Mouse (Mus musculus): ENCODE measurements around the gene Krt80. TPM values are rescaled to one million over a fixed set of nuclear protein-coding genes. Genes with fewer than 3 reads are reported as not detected.
A peak's percentile ranks its signal among the peaks of the same experiment; 100 is the strongest.

The Krt80 gene
- polyA plus RNA-seq (2012; fragmentation: generic; extraction: Trizol), result 10.1 TPM
- long read RNA-seq, experiment 1, partial matches to known transcripts, result 1 of 5 reads
- long read RNA-seq, experiment 1, other reads (novel, unspliced or antisense), result 3 of 5 reads
- long read RNA-seq, experiment 2, transcript Krt80-201 (9 exons, 3,067 nt), result major isoform, 7 of 7 reads
- long read RNA-seq, experiment 2, partial matches to known transcripts, result 0 of 7 reads
- long read RNA-seq, experiment 2, other reads (novel, unspliced or antisense), result 0 of 7 reads

GRCm38 (mm10) chr15:101370101-101370911 lies at the start of gene Krt80:
Krt80 (minus strand) TSS chr15:101370162.
- no peaks in the 10 kb centered on the region for H3K27me3 ChIP-seq (ENCODE audit: control insufficient read depth, insufficient read depth, insufficient read length)
- no peaks in the 10 kb centered on the region for H3K36me3 ChIP-seq (ENCODE audit: control insufficient read depth, insufficient read depth)
- H3K79me2 ChIP-seq (ENCODE audit: control insufficient read depth, insufficient read depth), result no peaks in the 10 kb centered on the region
- TF ChIP-seq CEBPB (IDR thresholded peaks at IDR 0.05; ENCODE audit: low read depth) (peak; percentile 94), USF1 (IDR thresholded peaks at IDR 0.05; ENCODE audit: low read depth) (peak; percentile 86), MAX (IDR thresholded peaks at IDR 0.05) (peak; percentile 87), MYOD1 (IDR thresholded peaks at IDR 0.05; ENCODE audit: control insufficient read depth, insufficient read length, low read depth) (peak; percentile 72), FOSL1 (IDR thresholded peaks at IDR 0.05; ENCODE audit: insufficient read depth, low read length, poor library complexity, severe bottlenecking) (no peak), MYOG (IDR thresholded peaks at IDR 0.05; ENCODE audit: control insufficient read depth, extremely low read depth, insufficient read length) (no peak), CTCF (IDR thresholded peaks at IDR 0.05; ENCODE audit: control insufficient read depth, insufficient read depth, insufficient read length) (no peak)
- no peaks in the 10 kb centered on the region for H3K79me3 ChIP-seq (ENCODE audit: low read depth)
- peak within 1 kb of the TSS; percentile 47 for H3ac ChIP-seq (ENCODE audit: control insufficient read depth, insufficient read length, low read depth)
- peak within 1 kb of the TSS; percentile 7 for H3K4me3 ChIP-seq (ENCODE audit: insufficient read depth, poor library complexity, severe bottlenecking)

DNA sequence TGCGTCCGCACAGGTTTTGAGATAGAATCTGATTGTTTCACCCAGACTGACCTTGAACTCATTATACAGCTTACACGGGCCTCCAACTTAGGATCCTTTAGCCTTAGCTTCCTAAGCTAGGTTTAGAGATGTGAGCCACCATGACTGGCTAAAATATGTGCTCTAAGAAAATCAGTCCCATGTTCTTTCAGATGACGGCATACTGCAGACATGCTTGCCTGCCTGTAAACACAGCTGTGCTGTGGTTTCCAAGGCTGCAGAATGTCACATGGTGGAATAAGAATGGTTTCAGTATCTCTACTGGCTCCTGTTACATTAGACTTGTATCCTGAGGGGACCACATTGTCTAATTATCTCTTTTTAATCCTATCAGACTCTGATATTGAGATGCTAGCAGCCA lies 49.0 kb upstream of the Krt80 start:
- Histone ChIP-seq H3K36me3 (ENCODE audit: control insufficient read depth, insufficient read depth) (no peaks in the 10 kb centered on the region), H3K27me3 (ENCODE audit: control insufficient read depth, insufficient read depth, insufficient read length) (peaks cover 53% of the 10 kb centered on the region), H3K79me2 (ENCODE audit: control insufficient read depth, insufficient read depth) (no peaks in the 10 kb centered on the region), H3K79me3 (ENCODE audit: low read depth) (no peaks in the 10 kb centered on the region), H3ac (ENCODE audit: control insufficient read depth, insufficient read length, low read depth) (no peak overlapping the region), H3K4me3 (ENCODE audit: insufficient read depth, poor library complexity, severe bottlenecking) (no peak overlapping the region)
- TF ChIP-seq MYOG (IDR thresholded peaks at IDR 0.05; ENCODE audit: control insufficient read depth, extremely low read depth, insufficient read length) (no peak), CEBPB (IDR thresholded peaks at IDR 0.05; ENCODE audit: low read depth) (no peak), FOSL1 (IDR thresholded peaks at IDR 0.05; ENCODE audit: insufficient read depth, low read length, poor library complexity, severe bottlenecking) (no peak), MYOD1 (IDR thresholded peaks at IDR 0.05; ENCODE audit: control insufficient read depth, insufficient read length, low read depth) (no peak), CTCF (IDR thresholded peaks at IDR 0.05; ENCODE audit: control insufficient read depth, insufficient read depth, insufficient read length) (no peak), USF1 (IDR thresholded peaks at IDR 0.05; ENCODE audit: low read depth) (no peak), MAX (IDR thresholded peaks at IDR 0.05) (no peak)

DNA sequence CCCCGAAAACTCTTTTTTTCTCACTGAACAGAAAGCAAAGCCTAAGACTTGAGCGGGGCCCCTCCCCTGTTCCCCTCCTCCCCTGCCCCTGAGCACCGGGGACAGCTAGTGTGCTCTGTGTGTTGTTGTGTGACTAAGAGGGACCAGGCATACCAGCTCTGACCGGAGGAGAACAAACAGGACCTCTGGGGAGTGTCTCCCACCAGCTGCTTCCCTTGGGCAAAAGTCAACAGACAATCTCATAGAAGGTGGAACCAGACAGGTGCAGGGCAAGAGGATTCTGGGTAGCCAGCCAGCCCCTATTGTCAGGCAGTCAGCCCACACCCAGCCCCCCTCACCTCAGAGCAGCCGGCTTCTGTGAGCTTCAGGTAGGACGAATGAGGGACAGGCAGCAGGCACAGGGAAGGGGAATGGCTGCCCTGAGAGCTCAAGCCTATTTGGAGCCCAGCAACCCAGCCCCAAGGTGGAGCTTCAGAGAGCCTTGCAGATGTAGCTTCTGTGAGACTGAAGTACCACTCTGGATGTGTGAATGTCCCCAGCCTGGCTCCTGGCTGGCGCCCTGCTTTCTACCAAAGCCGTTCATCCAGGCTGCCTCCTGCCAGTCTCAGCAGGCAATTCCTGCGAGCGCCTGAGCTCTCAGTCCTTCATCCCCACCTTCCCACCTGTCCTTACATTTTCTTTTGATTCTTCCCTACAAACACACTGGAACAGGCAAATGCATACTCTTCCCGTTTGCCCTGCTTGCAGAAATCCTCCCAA lies 45.0 kb upstream of the Krt80 start:
- H3K79me3 ChIP-seq (ENCODE audit: low read depth), result no peaks in the 10 kb centered on the region
- H3K4me3 ChIP-seq (ENCODE audit: insufficient read depth, poor library complexity, severe bottlenecking), result no peak overlapping the region
- H3K79me2 ChIP-seq (ENCODE audit: control insufficient read depth, insufficient read depth), result no peaks in the 10 kb centered on the region
- TF ChIP-seq MYOG (IDR thresholded peaks at IDR 0.05; ENCODE audit: control insufficient read depth, extremely low read depth, insufficient read length), result no peak
- no peak for TF ChIP-seq CTCF (IDR thresholded peaks at IDR 0.05; ENCODE audit: control insufficient read depth, insufficient read depth, insufficient read length)
- no peak for TF ChIP-seq USF1 (IDR thresholded peaks at IDR 0.05; ENCODE audit: low read depth)
- no peaks in the 10 kb centered on the region for H3K36me3 ChIP-seq (ENCODE audit: control insufficient read depth, insufficient read depth)
- no peak overlapping the region for H3ac ChIP-seq (ENCODE audit: control insufficient read depth, insufficient read length, low read depth)
- peaks cover 69% of the 10 kb centered on the region for H3K27me3 ChIP-seq (ENCODE audit: control insufficient read depth, insufficient read depth, insufficient read length)

DNA sequence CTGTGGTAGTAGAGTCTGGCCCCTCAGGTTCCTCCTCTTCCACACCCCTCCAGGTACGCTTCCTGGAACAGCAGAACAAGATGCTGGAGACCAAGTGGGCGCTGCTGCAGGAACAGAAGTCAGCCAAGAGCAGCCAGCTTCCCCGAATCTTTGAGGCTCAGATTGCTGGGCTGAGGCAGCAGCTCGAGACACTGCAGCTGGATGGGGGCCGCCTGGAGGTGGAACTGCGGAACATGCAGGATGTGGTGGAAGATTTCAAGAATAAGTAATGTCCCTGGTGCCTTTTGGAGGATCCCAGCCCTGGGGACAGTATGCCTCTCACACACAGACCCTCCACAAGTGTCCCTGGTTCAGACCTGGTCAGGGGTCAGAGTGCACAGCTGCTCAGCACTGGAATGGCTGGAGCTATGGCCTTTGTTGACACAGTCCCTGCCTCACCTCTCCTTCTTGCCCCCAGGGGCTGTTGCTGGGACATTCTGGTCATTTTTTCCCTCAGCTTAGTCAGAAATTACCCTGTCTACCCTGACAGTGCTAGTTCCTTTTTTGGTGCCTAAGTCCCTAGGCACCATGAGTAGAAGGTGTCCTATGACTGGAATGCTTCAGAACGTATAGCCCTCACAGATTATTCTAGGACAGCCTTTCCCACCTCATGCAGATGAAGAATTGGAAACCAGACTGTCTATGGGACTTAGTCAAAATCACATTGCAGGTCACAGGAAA lies 44.1 kb upstream of the Krt80 start:
- Histone ChIP-seq H3ac (ENCODE audit: control insufficient read depth, insufficient read length, low read depth) (no peak overlapping the region), H3K79me2 (ENCODE audit: control insufficient read depth, insufficient read depth) (no peaks in the 10 kb centered on the region), H3K36me3 (ENCODE audit: control insufficient read depth, insufficient read depth) (no peaks in the 10 kb centered on the region), H3K27me3 (ENCODE audit: control insufficient read depth, insufficient read depth, insufficient read length) (peaks cover 64% of the 10 kb centered on the region), H3K79me3 (ENCODE audit: low read depth) (no peaks in the 10 kb centered on the region), H3K4me3 (ENCODE audit: insufficient read depth, poor library complexity, severe bottlenecking) (no peak overlapping the region)
- TF ChIP-seq USF1 (IDR thresholded peaks at IDR 0.05; ENCODE audit: low read depth), result no peak
- TF ChIP-seq MAX (IDR thresholded peaks at IDR 0.05), result no peak
- TF ChIP-seq CEBPB (IDR thresholded peaks at IDR 0.05; ENCODE audit: low read depth), result no peak
- no peak for TF ChIP-seq CTCF (IDR thresholded peaks at IDR 0.05; ENCODE audit: control insufficient read depth, insufficient read depth, insufficient read length)
- no peak for TF ChIP-seq MYOG (IDR thresholded peaks at IDR 0.05; ENCODE audit: control insufficient read depth, extremely low read depth, insufficient read length)
- no peak for TF ChIP-seq FOSL1 (IDR thresholded peaks at IDR 0.05; ENCODE audit: insufficient read depth, low read length, poor library complexity, severe bottlenecking)
- TF ChIP-seq MYOD1 (IDR thresholded peaks at IDR 0.05; ENCODE audit: control insufficient read depth, insufficient read length, low read depth), result no peak

DNA sequence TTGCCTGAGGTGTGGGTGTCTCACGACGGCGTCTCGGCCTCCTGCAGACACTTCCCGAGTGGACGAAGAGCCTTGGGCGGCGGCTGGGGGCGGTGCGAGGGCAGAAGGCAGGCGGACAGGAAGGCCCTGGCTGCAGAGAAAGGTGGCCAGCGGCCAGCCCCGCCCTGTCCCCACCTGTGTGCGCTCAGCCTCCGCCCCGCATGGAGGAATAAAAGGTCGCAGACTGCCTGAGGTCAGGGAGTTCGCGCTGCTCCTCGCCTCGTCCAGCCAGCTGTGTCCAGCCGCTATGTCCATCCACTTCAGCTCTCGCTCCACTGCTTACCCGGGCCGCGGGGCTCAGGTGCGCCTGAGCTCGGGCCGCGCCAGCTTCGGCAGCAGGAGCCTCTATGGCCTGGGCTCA lies 42.2 kb upstream of the Krt80 start:
- no peaks in the 10 kb centered on the region for H3K36me3 ChIP-seq (ENCODE audit: control insufficient read depth, insufficient read depth)
- H3K79me2 ChIP-seq (ENCODE audit: control insufficient read depth, insufficient read depth), result no peaks in the 10 kb centered on the region
- no peaks in the 10 kb centered on the region for H3K79me3 ChIP-seq (ENCODE audit: low read depth)
- peaks cover 66% of the 10 kb centered on the region for H3K27me3 ChIP-seq (ENCODE audit: control insufficient read depth, insufficient read depth, insufficient read length)
- TF ChIP-seq MAX (IDR thresholded peaks at IDR 0.05), result no peak
- no peak for TF ChIP-seq FOSL1 (IDR thresholded peaks at IDR 0.05; ENCODE audit: insufficient read depth, low read length, poor library complexity, severe bottlenecking)
- no peak for TF ChIP-seq CTCF (IDR thresholded peaks at IDR 0.05; ENCODE audit: control insufficient read depth, insufficient read depth, insufficient read length)
- no peak for TF ChIP-seq MYOG (IDR thresholded peaks at IDR 0.05; ENCODE audit: control insufficient read depth, extremely low read depth, insufficient read length)
- TF ChIP-seq MYOD1 (IDR thresholded peaks at IDR 0.05; ENCODE audit: control insufficient read depth, insufficient read length, low read depth), result no peak
- no peak for TF ChIP-seq CEBPB (IDR thresholded peaks at IDR 0.05; ENCODE audit: low read depth)
- no peak for TF ChIP-seq USF1 (IDR thresholded peaks at IDR 0.05; ENCODE audit: low read depth)
- no peak overlapping the region for H3K4me3 ChIP-seq (ENCODE audit: insufficient read depth, poor library complexity, severe bottlenecking)
- no peak overlapping the region for H3ac ChIP-seq (ENCODE audit: control insufficient read depth, insufficient read length, low read depth)

All from C2C12 (cell line).